In genomic region chr11:5015720-5016119, GRCm38 (mm10) we compare ENCODE assay signal across 9 mouse cellular contexts. TPM values are rescaled to one million over a fixed set of nuclear protein-coding genes. Genes with fewer than 3 reads are reported as not detected.
DNase-seq lines count a peak whose midpoint lies in the region; ATAC-seq lines count a peak whose summit lies in the region.
"Had no signal": no experiment of that assay in that cellular context is flagged by ENCODE, and none has a peak within 500 bp of the region (broad histone marks: within the 10 kb centered on the region; RNA-seq: fewer than 3 reads in every experiment).

No protein-coding gene starts in this region.

- peak; percentile 78 to 91 for DNase-seq in adrenal gland, adult (ENCODE audit: inconsistent age in 2 of 2, low spot score in 1 of 2)
- DNase-seq in embryo, embryonic 11 days = peak; percentile 30
- peak; percentile 85 to 87 for DNase-seq in heart, postnatal 10 days
- DNase-seq in layer of hippocampus, adult 9-10 months (ENCODE audit: low spot score) = peak; percentile 81
- peak; percentile 69 for DNase-seq in lung, postnatal 14 days
- DNase-seq in splenic B cell, adult 2 months (ENCODE audit: low read depth, low spot score) = peak; percentile 60

- H3K9ac ChIP-seq in forebrain, embryonic 15.5 days (replicated peaks) = no peak overlapping the region
- H3K9ac ChIP-seq in forebrain, embryonic 12.5 days = no peak overlapping the region
- H3K9ac ChIP-seq: limb, embryonic 12.5 days had no signal

- H3K27me3 ChIP-seq in forebrain, embryonic 15.5 days = no peaks in the 10 kb centered on the region
- no peaks in the 10 kb centered on the region for H3K27me3 ChIP-seq in forebrain, embryonic 12.5 days
- H3K27me3 ChIP-seq in splenic B cell, adult 2 months (ENCODE audit: control insufficient read depth, insufficient read depth, low read length, poor library complexity, severe bottlenecking) = no peaks in the 10 kb centered on the region
- H3K27me3 ChIP-seq: limb, embryonic 12.5 days had no signal

- no peaks in the 10 kb centered on the region for H3K4me1 ChIP-seq in forebrain, embryonic 15.5 days
- H3K4me1 ChIP-seq in forebrain, embryonic 12.5 days = no peaks in the 10 kb centered on the region
- H3K4me1 ChIP-seq: limb, embryonic 12.5 days had no signal

- H3K9me3 ChIP-seq in forebrain, embryonic 15.5 days = no peaks in the 10 kb centered on the region
- no peaks in the 10 kb centered on the region for H3K9me3 ChIP-seq in forebrain, embryonic 12.5 days
- H3K9me3 ChIP-seq: limb, embryonic 12.5 days had no signal

- no peak overlapping the region for H3K4me2 ChIP-seq in forebrain, embryonic 15.5 days (replicated peaks)
- H3K4me2 ChIP-seq in forebrain, embryonic 12.5 days = no peak overlapping the region
- H3K4me2 ChIP-seq: limb, embryonic 12.5 days had no signal

- intact Hi-C loops in heart, postnatal 10 days (cut with DNase I) = loop anchor here (1.0 kb wide), 1 partner anchor 50 kb away; the partner anchor contains the start of gene Gas2l1

- peaks cover 69% of the 10 kb centered on the region for H3K36me3 ChIP-seq in forebrain, embryonic 15.5 days
- H3K36me3 ChIP-seq in forebrain, embryonic 12.5 days (replicated peaks) = peaks cover 87% of the 10 kb centered on the region
- peaks cover 29% of the 10 kb centered on the region for H3K36me3 ChIP-seq in splenic B cell, adult 2 months (ENCODE audit: control insufficient read depth, insufficient read depth, low read length, poor library complexity, severe bottlenecking)

- no peak overlapping the region for H3K27ac ChIP-seq in forebrain, embryonic 15.5 days (replicated peaks)
- H3K27ac ChIP-seq in forebrain, embryonic 12.5 days = no peak overlapping the region
- H3K27ac ChIP-seq: limb, embryonic 12.5 days had no signal

- no peak overlapping the region for H3K4me3 ChIP-seq in forebrain, embryonic 15.5 days
- H3K4me3 ChIP-seq in forebrain, embryonic 12.5 days (replicated peaks) = no peak overlapping the region
- H3K4me3 ChIP-seq: limb, embryonic 12.5 days had no signal

- ATAC-seq in forebrain, embryonic 15.5 days (replicated peaks) = 0 out of 2 replicates have a peak, but pooled peaks have one; percentile 29
- no peak for ATAC-seq in forebrain, embryonic 12.5 days (ENCODE audit: low FRiP score)

- 50% methylated on average over 2 of the region's 2 CpGs for WGBS in forebrain, embryonic 15.5 days
- 64% methylated on average over 2 of the region's 2 CpGs for WGBS in forebrain, embryonic 12.5 days

RNA-seq across cellular contexts. Expression of gene Ap1b1, which starts 29.1 kb away (rescaled TPM):
- polyA plus RNA-seq in forebrain, embryonic 15.5 days (2015; fragmentation: Nextera tagmentation; extraction: Ambion mirVana) = 78.5 and 81.4 TPM in 2 replicates
- polyA plus RNA-seq in forebrain, embryonic 12.5 days (2016; fragmentation: Nextera tagmentation; extraction: Ambion mirVana) = 67.9 and 76.7 TPM in 2 replicates
- 10 to 100 TPM; 46.8 to 50.9 TPM for total RNA-seq in heart, postnatal 10 days (2021)

RNA-seq across cellular contexts. Expression of gene Rasl10a, which starts 42.2 kb away (rescaled TPM):
- polyA plus RNA-seq in forebrain, embryonic 15.5 days (2015; fragmentation: Nextera tagmentation; extraction: Ambion mirVana) = 0.56 and 0.78 TPM in 2 replicates
- polyA plus RNA-seq in forebrain, embryonic 12.5 days (2016; fragmentation: Nextera tagmentation; extraction: Ambion mirVana) = 0.18 and 0.59 TPM in 2 replicates
- total RNA-seq in heart, postnatal 10 days (2021) = 1 to 10 TPM in 1 of 2 experiments, under 1 TPM in 1; 0.69 to 1.9 TPM

RNA-seq across cellular contexts. Expression of gene Gas2l1, which starts 49.4 kb away (rescaled TPM):
- polyA plus RNA-seq in forebrain, embryonic 15.5 days (2015; fragmentation: Nextera tagmentation; extraction: Ambion mirVana) = 21.5 and 21.6 TPM in 2 replicates
- 28.5 and 31.8 TPM in 2 replicates for polyA plus RNA-seq in forebrain, embryonic 12.5 days (2016; fragmentation: Nextera tagmentation; extraction: Ambion mirVana)
- 10 to 100 TPM; 20.9 to 21.6 TPM for total RNA-seq in heart, postnatal 10 days (2021)

Comparison
In these comparisons a context has a peak if more than half of its experiments do, and no peak if none do; other contexts are left out.
1. DNase-seq: peak in every context shown above with its lines; median percentile 86 in heart, postnatal 10 days; 84 in adrenal gland, adult; 81 in layer of hippocampus, adult 9-10 months; 69 in lung, postnatal 14 days; 60 in splenic B cell, adult 2 months; 30 in embryo, embryonic 11 days.